Mouse (Mus musculus) MEL (cell line): ENCODE results near the gene Ttbk2. TPM values are rescaled to one million over a fixed set of nuclear protein-coding genes. Genes with fewer than 3 reads are reported as not detected.

Experiments
- DNase-seq: peaks from one replicate; pipeline ENCODE4 v3.0.0; 2011; ENCODE audit warnings: low read depth, low spot score
- H3K27ac ChIP-seq: 2 replicates; pipeline ENCODE4 v1.5.1; 2012; ENCODE audit warnings: low read depth, mild to moderate bottlenecking, control low read depth, low read length, moderate library complexity; ENCODE audit not compliant: control insufficient read depth
- H3K27me3 ChIP-seq, 2 experiments: fragments of 150-350 bp in 1 of 2; sonication (generic) in 1 of 2; 2 replicates each; pipeline ENCODE4 v1.6.1; 2012; ENCODE audit warnings: low read length in 2 of 2, mild to moderate bottlenecking in 2 of 2, improper control_type of control experiment in 1 of 2, moderate library complexity in 1 of 2; ENCODE audit not compliant: insufficient read depth in 2 of 2, control insufficient read depth in 1 of 2
- H3K36me3 ChIP-seq, 2 experiments: 2 replicates each; pipeline ENCODE4 v1.6.1; 2012 to 2014; ENCODE audit warnings: low read length in 2 of 2, improper control_type of control experiment in 1 of 2, inconsistent platforms in 1 of 2, mild to moderate bottlenecking in 1 of 2; ENCODE audit not compliant: insufficient read depth in 2 of 2, control insufficient read depth in 1 of 2
- H3K4me1 ChIP-seq, 2 experiments: fragments of 150-350 bp in 1 of 2; sonication (generic) in 1 of 2; 2 replicates each; pipeline ENCODE4 v1.6.1; 2012; ENCODE audit warnings: low read length in 2 of 2, improper control_type of control experiment in 1 of 2, mild to moderate bottlenecking in 1 of 2; ENCODE audit not compliant: insufficient read depth in 2 of 2, control insufficient read depth in 1 of 2
- H3K4me3 ChIP-seq, 2 experiments: fragments of 150-350 bp in 1 of 2; sonication (generic) in 1 of 2; 2 replicates each; pipeline ENCODE4 v1.5.1; 2012; ENCODE audit warnings: low read depth in 2 of 2, low read length in 2 of 2, mild to moderate bottlenecking in 2 of 2, moderate library complexity in 2 of 2, control low read depth in 1 of 2, improper control_type of control experiment in 1 of 2; ENCODE audit not compliant: control insufficient read depth in 1 of 2, insufficient read depth in 1 of 2
- H3K79me2 ChIP-seq: 2 replicates; pipeline ENCODE4 v1.6.1; 2012; ENCODE audit warnings: mild to moderate bottlenecking, low read length, moderate library complexity; ENCODE audit not compliant: control insufficient read depth, poor library complexity, insufficient read depth
- H3K9ac ChIP-seq: 2 replicates; pipeline ENCODE4 v1.6.1; 2012; ENCODE audit warnings: low read depth, mild to moderate bottlenecking, control low read depth, low read length, moderate library complexity; ENCODE audit not compliant: control insufficient read depth, poor library complexity, severe bottlenecking
- H3K9me3 ChIP-seq: fragments of 150-350 bp; sonication (generic); replicated peaks from 2 replicates; pipeline ENCODE4 v1.6.1; 2012; ENCODE audit warnings: mild to moderate bottlenecking, low read length, improper control_type of control experiment, moderate library complexity; ENCODE audit not compliant: insufficient read depth
- BHLHE40 ChIP-seq: IDR thresholded peaks from 2 replicates; pipeline ENCODE4 v1.6.1; 2012; ENCODE audit warnings: low read depth, mild to moderate bottlenecking, inconsistent platforms, low read length, improper control_type of control experiment, borderline replicate concordance
- CTCF ChIP-seq, 3 experiments: IDR thresholded peaks in 2 of 3; conservative IDR thresholded peaks in 1 of 3; 2 replicates each; pipeline ENCODE4 v1.5.1; 2011 to 2012; ENCODE audit warnings: low read length in 3 of 3, low read depth in 2 of 3, mild to moderate bottlenecking in 2 of 3, improper control_type of control experiment in 1 of 3, inconsistent platforms in 1 of 3, mixed read lengths in 1 of 3, moderate library complexity in 1 of 3; ENCODE audit not compliant: control insufficient read depth in 1 of 3, insufficient read depth in 1 of 3, poor library complexity in 1 of 3, severe bottlenecking in 1 of 3
- ELF1 ChIP-seq: IDR thresholded peaks from 2 replicates; pipeline ENCODE4 v1.6.1; 2014; ENCODE audit warnings: low read depth, mild to moderate bottlenecking, inconsistent platforms, low read length, improper control_type of control experiment, moderate library complexity
- EP300 ChIP-seq, 2 experiments: IDR thresholded peaks; 2 replicates each; pipeline ENCODE4 v1.6.1; 2011; ENCODE audit warnings: improper control_type of control experiment in 2 of 2, low read length in 2 of 2, low read depth in 1 of 2, mild to moderate bottlenecking in 1 of 2
- GATA1 ChIP-seq: IDR thresholded peaks from 2 replicates; pipeline ENCODE4 v1.6.1; 2011; ENCODE audit warnings: low read depth, low read length, improper control_type of control experiment
- HCFC1 ChIP-seq: IDR thresholded peaks from 2 replicates; pipeline ENCODE4 v1.6.1; 2012; ENCODE audit warnings: low read depth, mild to moderate bottlenecking, inconsistent platforms, low read length, improper control_type of control experiment, moderate library complexity
- MYB ChIP-seq: IDR thresholded peaks from 2 replicates; pipeline ENCODE4 v1.6.1; 2011; ENCODE audit warnings: mild to moderate bottlenecking, low read depth, low read length, improper control_type of control experiment
- POLR2AphosphoS2 ChIP-seq: IDR thresholded peaks from 2 replicates; pipeline ENCODE4 v1.6.1; 2011; ENCODE audit warnings: low read length, improper control_type of control experiment
- RCOR1 ChIP-seq: IDR thresholded peaks from 2 replicates; pipeline ENCODE4 v1.6.1; 2012; ENCODE audit warnings: low read depth, mild to moderate bottlenecking, inconsistent platforms, low read length, improper control_type of control experiment
- TAL1 ChIP-seq: IDR thresholded peaks from 2 replicates; pipeline ENCODE4 v1.6.1; 2012; ENCODE audit warnings: mild to moderate bottlenecking, inconsistent platforms, low read length, moderate library complexity, mixed read lengths
- TCF12 ChIP-seq: IDR thresholded peaks from 2 replicates; pipeline ENCODE4 v1.6.1; 2014; ENCODE audit warnings: low read depth, mild to moderate bottlenecking, inconsistent platforms, low read length, improper control_type of control experiment, moderate library complexity
- polyA plus RNA-seq, 2 experiments: library from polyadenylated mRNA; stranded (reverse) in 1 of 2; unstranded in 1 of 2; fragments of >175 nt in 1 of 2; fragments of >200 nt in 1 of 2; gene quantifications; 2 replicates each; pipeline versions ENCODE4 v1.2.1 to v1.2.4; 2012; ENCODE audit warnings: low replicate concordance in 2 of 2, low read depth in 1 of 2; ENCODE audit not compliant: insufficient read length in 2 of 2, insufficient read depth in 1 of 2, missing spikeins in 1 of 2
- total RNA-seq: library from RNA; depleted of rRNA; stranded (reverse); fragments of 300-350 nt; gene quantifications from 2 replicates; pipeline ENCODE4 v1.2.3, GENCODE M21; 2012

Ttbk2 gene
- total and polyA plus RNA-seq, 3 experiments, result 2.1 to 3.0 TPM; not detected in 1

DNA sequence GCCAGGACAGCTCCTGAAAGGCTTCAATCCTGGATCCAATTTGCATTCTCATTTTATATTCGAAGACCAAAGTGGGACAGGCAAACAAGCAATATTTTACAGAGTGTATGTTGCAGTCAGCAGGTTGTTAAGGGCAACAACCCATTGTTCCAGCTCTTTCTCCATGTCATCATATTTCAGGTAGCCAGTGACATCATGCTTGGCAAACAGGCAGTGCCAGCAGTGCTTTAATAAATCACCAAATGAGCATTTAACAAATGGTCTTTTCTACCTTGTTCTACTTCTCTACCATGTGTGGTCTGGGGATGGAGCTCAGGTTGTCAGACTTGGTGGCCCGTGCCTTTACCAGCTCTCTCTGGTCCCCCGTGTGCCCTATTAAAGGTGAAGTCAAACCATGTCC is 7.7 kb upstream of the Ttbk2 start:
- H3K79me2 ChIP-seq, result no peaks in the 10 kb centered on the region
- H3K4me1 ChIP-seq, result no peaks in the 10 kb centered on the region
- peaks cover 0 to 4% of the 10 kb centered on the region in 2 experiments; a peak in 2 of 4 replicates for H3K36me3 ChIP-seq
- no peak overlapping the region for H3K4me3 ChIP-seq
- no peaks in the 10 kb centered on the region for H3K9me3 ChIP-seq
- DNase-seq, result no peak
- H3K27ac ChIP-seq, result no peak overlapping the region
- H3K9ac ChIP-seq, result no peak overlapping the region
- peak; percentile 36; the same call in 1 of the 2 replicates for TF ChIP-seq POLR2AphosphoS2
- TF ChIP-seq TCF12, result no peak
- H3K27me3 ChIP-seq, result no peaks in the 10 kb centered on the region

- DNase-seq, result no peak
- no peaks in the 10 kb centered on the region for H3K27me3 ChIP-seq
- no peak overlapping the region for H3K4me3 ChIP-seq
- no peak overlapping the region for H3K9ac ChIP-seq
- H3K9me3 ChIP-seq, result no peaks in the 10 kb centered on the region
- H3K79me2 ChIP-seq, result peaks cover 3% of the 10 kb centered on the region
- H3K4me1 ChIP-seq, result peaks cover 8 to 16% of the 10 kb centered on the region in 2 experiments; a peak in 3 of 4 replicates
- TF ChIP-seq RCOR1 (no peak), ELF1 (no peak), BHLHE40 (no peak), EP300 (IDR thresholded peaks at IDR 0.05; ENCODE audit: low read depth in 1 of 2, low read length in 2 of 2) (no peak), TAL1 (no peak), HCFC1 (no peak), GATA1 (no peak)
- TF ChIP-seq, all 39 proteins: peak for 0
- Histone ChIP-seq H3K27ac (no peak overlapping the region), H3K36me3 (peaks cover 0 to 7% of the 10 kb centered on the region in 2 experiments; a peak in 2 of 4 replicates)
Measured at GRCm38 (mm10) chr2:120853151-120853550, 2.7 kb upstream of the Ttbk2 start.

- Histone ChIP-seq H3K9ac (no peak overlapping the region), H3K79me2 (peaks cover 5% of the 10 kb centered on the region), H3K9me3 (no peaks in the 10 kb centered on the region), H3K4me1 (peaks cover 8 to 16% of the 10 kb centered on the region in 2 experiments; a peak in 3 of 4 replicates), H3K4me3 (no peak overlapping the region), H3K27me3 (no peaks in the 10 kb centered on the region), H3K36me3 (peaks cover 0 to 7% of the 10 kb centered on the region in 2 experiments; a peak in 2 of 4 replicates), H3K27ac (no peak overlapping the region)
- TF ChIP-seq MYB (no peak), CTCF (IDR thresholded peaks at IDR 0.05 in 2 of 3, conservative IDR thresholded peaks at IDR 0.05 in 1 of 3; ENCODE audit: control insufficient read depth in 1 of 3, insufficient read depth in 1 of 3, low read depth in 2 of 3, low read length in 3 of 3, poor library complexity in 1 of 3, severe bottlenecking in 1 of 3) (no peak)
- DNase-seq, result no peak
Measured at GRCm38 (mm10) chr2:120852626-120853025, 2.2 kb upstream of the Ttbk2 start.
